Mouse (Mus musculus): ENCODE measurements at regions not wholly inside any gene's neighbourhood (a gene's known extent, or its start where the extent isn't known, plus 50 kb on each side); places are given as distances from the start of the nearest gene placed in this dataset.

DNA sequence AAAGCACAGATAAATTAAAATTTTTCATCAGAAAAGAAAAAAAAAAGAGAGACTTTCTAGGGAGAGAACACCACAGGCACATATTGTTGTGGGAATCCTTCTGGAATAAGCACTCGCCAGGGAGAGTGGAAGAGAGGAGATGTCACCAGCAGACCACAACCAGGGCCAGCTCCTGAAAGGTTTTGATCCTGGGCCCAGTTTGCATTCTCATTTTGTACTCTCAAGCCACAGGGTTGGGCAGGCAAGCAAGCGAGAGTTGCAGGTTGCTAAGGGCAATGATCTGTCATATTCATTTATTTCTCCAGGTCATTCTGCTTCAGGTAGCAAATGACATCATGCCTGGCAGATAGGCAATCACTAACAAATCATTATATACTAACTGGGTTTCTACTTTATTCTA is 52.9 kb upstream of the Slc1a1 start:
- TF ChIP-seq CTCF (IDR thresholded peaks at IDR 0.05; ENCODE audit: borderline replicate concordance, control insufficient read depth, extremely low read depth, insufficient read depth, low read length, poor library complexity) (no peak), POLR2A (IDR thresholded peaks at IDR 0.05; ENCODE audit: control insufficient read depth, extremely low read depth, insufficient read depth, low read length, poor library complexity) (no peak)

Measured in thymus, adult 2 months (tissue).